ENCODE assay signal across 7 mouse cellular contexts in the genomic region with DNA sequence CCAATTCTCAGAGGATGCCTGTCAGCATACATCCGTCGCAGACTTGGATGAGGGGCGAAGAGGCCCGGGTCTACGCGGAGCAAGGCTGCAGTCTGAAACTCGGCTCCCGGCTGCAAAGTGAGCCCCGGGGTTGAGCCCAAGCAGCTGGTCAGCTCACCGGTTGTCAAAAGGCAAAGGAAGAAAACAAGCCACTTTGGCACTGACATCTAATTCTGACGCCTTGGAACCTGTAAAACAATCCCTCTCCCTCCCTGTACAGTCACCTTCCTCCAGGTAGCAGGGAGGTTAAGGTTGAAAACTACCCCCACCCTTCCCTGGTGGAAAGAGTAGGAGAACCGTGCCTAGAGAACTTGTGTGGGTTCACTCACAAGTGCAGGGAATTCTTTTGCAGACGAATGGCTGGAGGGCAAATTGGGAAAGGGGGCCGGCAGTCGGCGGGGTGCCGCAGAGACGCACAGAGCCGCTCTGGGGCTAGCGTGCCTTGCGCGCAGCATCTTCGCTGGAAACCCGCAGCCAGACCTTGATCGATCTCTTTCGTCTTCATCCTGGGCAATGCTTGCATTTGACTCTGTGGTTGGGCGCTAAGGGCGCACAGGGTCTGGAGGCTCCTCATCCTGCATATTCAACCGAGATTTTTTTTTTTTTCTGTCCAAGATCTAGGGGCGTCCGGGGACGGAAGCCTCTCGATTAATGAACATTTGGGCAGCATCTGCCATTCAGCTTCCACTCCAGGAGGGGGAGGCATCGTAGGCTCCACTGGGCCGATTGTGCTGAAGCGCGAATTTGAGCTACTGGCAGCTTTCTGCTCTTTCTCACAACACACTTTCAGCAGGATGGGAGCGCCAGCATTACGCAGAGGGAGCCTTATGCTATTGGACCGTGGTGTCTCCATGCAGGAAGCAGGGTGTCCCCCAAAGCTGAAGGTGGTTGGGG. TPM values are rescaled to one million over a fixed set of nuclear protein-coding genes. Genes with fewer than 3 reads are reported as not detected.
DNase-seq lines count a peak whose midpoint lies in the region; ATAC-seq and TF ChIP-seq lines count a peak whose summit lies in the region.

No protein-coding gene starts in this region.

- peak overlapping the region; percentile 46 for H3K4me3 ChIP-seq in forebrain, embryonic 15.5 days
- H3K4me3 ChIP-seq in liver, embryonic 11.5 days (ENCODE audit: low read depth, low read length): peak overlapping the region; percentile 43
- peak overlapping the region; percentile 51 for H3K4me3 ChIP-seq in neural tube, embryonic 15.5 days (replicated peaks)

- POLR2A ChIA-PET in Patski (lab: Charles Lee): no interaction called here

- DNase-seq in Patski (ENCODE audit: low read depth, low spot score): no peak
- DNase-seq in cerebellum, adult 11 months: peak; percentile 80
- peak; percentile 13 for DNase-seq in kidney, postnatal 14 days
- DNase-seq in liver, embryonic 11.5 days (ENCODE audit: low spot score): peak; percentile 39

- peak overlapping the region; percentile 38 for H3K9ac ChIP-seq in forebrain, embryonic 15.5 days (replicated peaks)
- no peak overlapping the region for H3K9ac ChIP-seq in liver, embryonic 11.5 days (ENCODE audit: low read depth, low read length)
- H3K9ac ChIP-seq in neural tube, embryonic 15.5 days (replicated peaks): peak overlapping the region; percentile 43

- in situ Hi-C loops in Patski (cut with MboI; ENCODE audit: low pct_unique_long_range_greater_than_20kb): no loop called here

- CTCF ChIA-PET in Patski (lab: Charles Lee): interaction anchor here (1.0 to 1.4 kb wide), 3 partner anchors 10 to 25 kb away, joined by 3 to 4 read pairs (median 3); no protein-coding TSS in a partner anchor

- H3K4me1 ChIP-seq in forebrain, embryonic 15.5 days: peaks cover 12% of the 10 kb centered on the region
- H3K4me1 ChIP-seq in liver, embryonic 11.5 days (replicated peaks; ENCODE audit: control insufficient read depth, insufficient read depth, low read length): no peaks in the 10 kb centered on the region; the same call in 1 of the 2 replicates
- peaks cover 17% of the 10 kb centered on the region for H3K4me1 ChIP-seq in neural tube, embryonic 15.5 days

- no peaks in the 10 kb centered on the region for H3K36me3 ChIP-seq in forebrain, embryonic 15.5 days
- H3K36me3 ChIP-seq in liver, embryonic 11.5 days (ENCODE audit: control insufficient read depth, insufficient read depth, low read length): no peaks in the 10 kb centered on the region
- H3K36me3 ChIP-seq in neural tube, embryonic 15.5 days: no peaks in the 10 kb centered on the region

- H3K4me2 ChIP-seq in forebrain, embryonic 15.5 days (replicated peaks): peak overlapping the region; percentile 97
- peak overlapping the region; percentile 68 for H3K4me2 ChIP-seq in liver, embryonic 11.5 days
- H3K4me2 ChIP-seq in neural tube, embryonic 15.5 days: peak overlapping the region; percentile 92

- WGBS in forebrain, embryonic 15.5 days: under 1% methylated on average over 40 of the region's 40 CpGs
- WGBS in liver, embryonic 11.5 days: 2% methylated on average over 40 of the region's 40 CpGs
- WGBS in neural tube, embryonic 15.5 days: under 1% methylated on average over 40 of the region's 40 CpGs

- H3K27ac ChIP-seq in forebrain, embryonic 15.5 days (replicated peaks): no peak overlapping the region
- H3K27ac ChIP-seq in liver, embryonic 11.5 days (ENCODE audit: low read depth, low read length): no peak overlapping the region
- H3K27ac ChIP-seq in neural tube, embryonic 15.5 days (replicated peaks): peak overlapping the region; percentile 49

- no peaks in the 10 kb centered on the region for H3K9me3 ChIP-seq in forebrain, embryonic 15.5 days
- no peaks in the 10 kb centered on the region for H3K9me3 ChIP-seq in liver, embryonic 11.5 days (ENCODE audit: control insufficient read depth, low read length)
- no peaks in the 10 kb centered on the region for H3K9me3 ChIP-seq in neural tube, embryonic 15.5 days (replicated peaks)

- H3K27me3 ChIP-seq in Patski: peaks cover 61% of the 10 kb centered on the region
- H3K27me3 ChIP-seq in forebrain, embryonic 15.5 days: no peaks in the 10 kb centered on the region; the same call in 1 of the 2 replicates
- H3K27me3 ChIP-seq in liver, embryonic 11.5 days (replicated peaks; ENCODE audit: control insufficient read depth, insufficient read depth, low read length): peaks cover 20% of the 10 kb centered on the region
- H3K27me3 ChIP-seq in neural tube, embryonic 15.5 days (replicated peaks): peaks cover 6% of the 10 kb centered on the region; the same call in 1 of the 2 replicates

- TF ChIP-seq CTCF in Patski (IDR thresholded peaks at IDR 0.05): no peak

- ATAC-seq in Patski: peak; percentile 38
- ATAC-seq in forebrain, embryonic 15.5 days (replicated peaks): peak; percentile 92
- ATAC-seq in liver, embryonic 11.5 days (replicated peaks; ENCODE audit: low FRiP score): peak; percentile 36; the same call in 1 of the 2 replicates
- peak; percentile 90 for ATAC-seq in neural tube, embryonic 15.5 days (ENCODE audit: low FRiP score)
- no peak for ATAC-seq in megakaryocyte-erythroid progenitor cell, adult 5-6 weeks (replicated peaks; ENCODE audit: low FRiP score, low TSS enrichment, poor library complexity, severe bottlenecking)

RNA-seq across cellular contexts. Expression of a gene that starts 1.1 kb away (rescaled TPM):
- 0.08 TPM for polyA plus RNA-seq in Patski (2021)
- 0.13 and 0.29 TPM in 2 replicates for polyA plus RNA-seq in forebrain, embryonic 15.5 days (2015; fragmentation: Nextera tagmentation; extraction: Ambion mirVana)
- polyA plus RNA-seq in liver, embryonic 11.5 days (2014; fragmentation: Nextera tagmentation; extraction: Ambion mirVana): 4.3 and 5.4 TPM in 2 replicates
- polyA plus RNA-seq in neural tube, embryonic 15.5 days (2015; fragmentation: Nextera tagmentation; extraction: Ambion mirVana): 1.8 and 12.7 TPM in 2 replicates
- not detected in 2 replicates for total RNA-seq in megakaryocyte-erythroid progenitor cell, adult 5-6 weeks (2014; fragmentation: Nextera tagmentation)
- total RNA-seq in megakaryocyte-erythroid progenitor cell, adult 5-6 weeks (2017): not detected in 2 replicates
